Mouse (Mus musculus) myocyte (in vitro differentiated cells): Measurements from ENCODE around the gene Mob2. TPM values are rescaled to one million over a fixed set of nuclear protein-coding genes. Genes with fewer than 3 reads are reported as not detected.

ENCODE experiments used
- H3K27me3 ChIP-seq: one replicate; pipeline ENCODE4 v1.6.1; 2011; ENCODE audit not compliant: control insufficient read depth, insufficient read depth, insufficient read length
- H3K36me3 ChIP-seq: one replicate; pipeline ENCODE4 v1.6.1; 2011; ENCODE audit not compliant: control insufficient read depth, insufficient read depth
- H3K4me2 ChIP-seq: one replicate; pipeline ENCODE4 v1.6.1; 2011; ENCODE audit warnings: low read depth, control low read depth
- H3K4me3 ChIP-seq: one replicate; pipeline ENCODE4 v1.5.1; 2011; ENCODE audit warnings: mild to moderate bottlenecking, control low read depth, moderate library complexity
- H3K79me2 ChIP-seq: one replicate; pipeline ENCODE4 v1.6.1; 2011; ENCODE audit not compliant: control insufficient read depth, insufficient read depth
- H3ac ChIP-seq: one replicate; pipeline ENCODE4 v1.6.1; 2011; ENCODE audit not compliant: control insufficient read depth, insufficient read length
- POLR2A ChIP-seq: IDR thresholded peaks from one replicate; pipeline ENCODE4 v1.6.1; 2011; ENCODE audit warnings: low read depth, mild to moderate bottlenecking, control low read depth, moderate library complexity; ENCODE audit not compliant: insufficient read length
- POLR2AphosphoS2 ChIP-seq: IDR thresholded peaks from one replicate; pipeline ENCODE4 v1.6.1; 2011; ENCODE audit warnings: low read depth, control low read depth; ENCODE audit not compliant: insufficient read length
- REST ChIP-seq: IDR thresholded peaks from one replicate; pipeline ENCODE4 v1.6.1; 2011; ENCODE audit warnings: mild to moderate bottlenecking, control low read depth, moderate library complexity; ENCODE audit not compliant: insufficient read depth, insufficient read length
- TCF3 ChIP-seq: IDR thresholded peaks from one replicate; pipeline ENCODE4 v1.6.1; 2011; ENCODE audit warnings: low read depth, control low read depth; ENCODE audit not compliant: insufficient read length
- polyA plus RNA-seq: library from polyadenylated mRNA; unstranded; fragments of >200 nt; fragmentation: generic; extraction: Trizol; gene quantifications from one replicate; pipeline ENCODE4 v1.2.1, GENCODE M21; 2012; ENCODE audit warnings: missing spikeins

Mob2 gene
- polyA plus RNA-seq, 1 experiment = 39.2 TPM

DNA sequence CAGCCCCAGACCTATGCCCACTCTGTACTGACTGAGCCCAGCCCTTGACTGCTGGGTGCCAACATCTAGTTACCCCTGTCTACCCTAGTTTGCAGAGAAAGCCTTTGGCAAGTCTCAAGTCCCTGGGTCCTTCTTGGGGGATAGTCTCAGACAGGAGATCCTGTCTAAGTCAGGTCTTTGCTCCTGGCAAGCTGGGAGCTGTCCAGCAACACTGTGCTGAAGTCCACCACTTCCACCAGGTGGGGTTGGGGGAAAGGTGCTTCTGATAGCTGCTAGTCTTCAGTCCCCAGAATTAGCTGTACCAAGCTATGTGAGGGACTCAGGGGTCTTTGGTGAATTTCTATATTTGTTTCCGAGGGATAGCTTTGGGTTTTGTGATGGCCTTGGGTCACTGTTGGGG lies 101.7 kb downstream of the Mob2 start:
- H3K27me3 ChIP-seq = peaks cover 11% of the 10 kb centered on the region
- H3K79me2 ChIP-seq = no peaks in the 10 kb centered on the region
- H3K4me3 ChIP-seq = no peak overlapping the region
- no peaks in the 10 kb centered on the region for H3K36me3 ChIP-seq
- no peak for TF ChIP-seq POLR2AphosphoS2
- peak; percentile 86 for TF ChIP-seq REST
- TF ChIP-seq TCF3 = no peak
- TF ChIP-seq POLR2A = no peak
- H3K4me2 ChIP-seq = no peak overlapping the region
- H3ac ChIP-seq = no peak overlapping the region

Other genes with a start within 250 kb of the Mob2 start
- 0.01 TPM for gene Muc5b, start 222.0 kb downstream of the Mob2 start, polyA plus RNA-seq
- gene Tollip, start 142.6 kb downstream of the Mob2 start, polyA plus RNA-seq = 47.1 TPM
- 0.05 TPM for gene Brsk2, start 111.3 kb downstream of the Mob2 start, polyA plus RNA-seq
- 9.1 TPM for gene Dusp8, start 34.8 kb upstream of the Mob2 start, polyA plus RNA-seq
- gene Gm45618, start 59.7 kb upstream of the Mob2 start, polyA plus RNA-seq = not detected
- not detected for gene Gm39115, start 75.0 kb upstream of the Mob2 start, polyA plus RNA-seq
- not detected for gene Gm45337, start 83.5 kb upstream of the Mob2 start, polyA plus RNA-seq
- gene Gm29735, start 96.0 kb upstream of the Mob2 start, polyA plus RNA-seq = not detected
- not detected for gene Gm4553, start 104.7 kb upstream of the Mob2 start, polyA plus RNA-seq
- not detected for gene Krtap5-2, start 114.9 kb upstream of the Mob2 start, polyA plus RNA-seq
- not detected for gene Gm10153, start 129.3 kb upstream of the Mob2 start, polyA plus RNA-seq
- gene Krtap5-3, start 140.3 kb upstream of the Mob2 start, polyA plus RNA-seq = not detected
- not detected for gene Gm7579, start 150.8 kb upstream of the Mob2 start, polyA plus RNA-seq
- not detected for gene Krtap5-5, start 168.9 kb upstream of the Mob2 start, polyA plus RNA-seq
- gene Gm40460, start 180.0 kb upstream of the Mob2 start, polyA plus RNA-seq = not detected
- gene Gm2431, start 197.3 kb upstream of the Mob2 start, polyA plus RNA-seq = not detected
- gene Gm4559, start 213.3 kb upstream of the Mob2 start, polyA plus RNA-seq = not detected
- gene Krtap5-1, start 236.1 kb upstream of the Mob2 start, polyA plus RNA-seq = not detected
- gene Krtap5-4, start 242.5 kb upstream of the Mob2 start, polyA plus RNA-seq = not detected